Mouse (Mus musculus) bone marrow macrophage, adult 2 months (primary cell): ENCODE data around the gene 1700016C15Rik. TPM values are rescaled to one million over a fixed set of nuclear protein-coding genes. Genes with fewer than 3 reads are reported as not detected.
A peak's percentile ranks its signal among the peaks of the same experiment; 100 is the strongest.

Experiments used
- H3K27ac ChIP-seq: 2 replicates; pipeline ENCODE4 v1.5.1; 2012; ENCODE audit warnings: low read depth, low read length; ENCODE audit not compliant: insufficient read depth
- H3K4me1 ChIP-seq: 2 replicates; pipeline ENCODE4 v1.6.1; 2012; ENCODE audit warnings: low read length; ENCODE audit not compliant: control insufficient read depth, insufficient read depth
- H3K4me3 ChIP-seq: 2 replicates; pipeline ENCODE4 v1.5.1; 2012; ENCODE audit warnings: mild to moderate bottlenecking, low read length, moderate library complexity; ENCODE audit not compliant: insufficient read depth
- CTCF ChIP-seq: IDR thresholded peaks from 2 replicates; pipeline ENCODE4 v1.5.1; 2012; ENCODE audit warnings: low read depth, mild to moderate bottlenecking, low read length, moderate library complexity
- POLR2A ChIP-seq: IDR thresholded peaks from 2 replicates; pipeline ENCODE4 v1.6.1; 2012; ENCODE audit warnings: mild to moderate bottlenecking, low read depth, low read length, borderline replicate concordance
- polyA plus RNA-seq: library from polyadenylated mRNA; stranded (reverse); fragments of >200 nt; gene quantifications from 2 replicates; pipeline ENCODE4 v1.2.4, GENCODE M21; 2012; ENCODE audit not compliant: missing spikeins, insufficient read depth, insufficient read length

Gene 1700016C15Rik
- polyA plus RNA-seq, 1 experiment, result not detected

GRCm38 (mm10) chr1:177742119-177742518, 12.5 kb downstream of the 1700016C15Rik start:
- H3K4me1 ChIP-seq, result peaks cover 10% of the 10 kb centered on the region
- H3K27ac ChIP-seq, result no peak overlapping the region
- TF ChIP-seq CTCF (no peak), POLR2A (no peak)
- no peak overlapping the region for H3K4me3 ChIP-seq

GRCm38 (mm10) chr1:177744521-177745325, 15.1 kb downstream of the 1700016C15Rik start:
- H3K4me3 ChIP-seq, result no peak overlapping the region
- H3K27ac ChIP-seq, result no peak overlapping the region
- H3K4me1 ChIP-seq, result peaks cover 10% of the 10 kb centered on the region
- TF ChIP-seq POLR2A (no peak), CTCF (no peak)

GRCm38 (mm10) chr1:177747869-177748540, 18.4 kb downstream of the 1700016C15Rik start:
- TF ChIP-seq POLR2A (no peak), CTCF (no peak)
- H3K27ac ChIP-seq, result no peak overlapping the region
- peaks cover 6% of the 10 kb centered on the region for H3K4me1 ChIP-seq
- H3K4me3 ChIP-seq, result no peak overlapping the region

- no peak overlapping the region for H3K27ac ChIP-seq
- TF ChIP-seq POLR2A, result no peak
- no peaks in the 10 kb centered on the region for H3K4me1 ChIP-seq
- no peak overlapping the region for H3K4me3 ChIP-seq
Measured at GRCm38 (mm10) chr1:177753496-177753895, 23.9 kb downstream of the 1700016C15Rik start.

GRCm38 (mm10) chr1:177757249-177757648, 27.6 kb downstream of the 1700016C15Rik start:
- H3K4me3 ChIP-seq, result no peak overlapping the region
- TF ChIP-seq POLR2A (no peak), CTCF (no peak)
- H3K27ac ChIP-seq, result no peak overlapping the region
- H3K4me1 ChIP-seq, result no peaks in the 10 kb centered on the region

GRCm38 (mm10) chr1:177768931-177769330, 39.3 kb downstream of the 1700016C15Rik start:
- TF ChIP-seq CTCF (no peak), POLR2A (no peak)
- no peaks in the 10 kb centered on the region for H3K4me1 ChIP-seq

GRCm38 (mm10) chr1:177777397-177777796, 47.8 kb downstream of the 1700016C15Rik start:
- H3K4me3 ChIP-seq, result no peak overlapping the region
- no peaks in the 10 kb centered on the region for H3K4me1 ChIP-seq
- TF ChIP-seq CTCF, result no peak

More at GRCm38 (mm10) chr1:177768931-177769330, 39.3 kb downstream of the 1700016C15Rik start:
- no peak overlapping the region for H3K27ac ChIP-seq
- no peak overlapping the region for H3K4me3 ChIP-seq

GRCm38 (mm10) chr1:177792835-177793234, 63.2 kb downstream of the 1700016C15Rik start:
- no peak overlapping the region for H3K4me3 ChIP-seq

More at GRCm38 (mm10) chr1:177777397-177777796, 47.8 kb downstream of the 1700016C15Rik start:
- H3K27ac ChIP-seq, result no peak overlapping the region

GRCm38 (mm10) chr1:177794866-177795265, 65.3 kb downstream of the 1700016C15Rik start:
- Histone ChIP-seq H3K4me3 (peak overlapping the region; percentile 99), H3K4me1 (peaks cover 19% of the 10 kb centered on the region), H3K27ac (peak overlapping the region; percentile 9)
- no peak for TF ChIP-seq CTCF

More at GRCm38 (mm10) chr1:177792835-177793234, 63.2 kb downstream of the 1700016C15Rik start:
- TF ChIP-seq CTCF, result no peak
- TF ChIP-seq POLR2A, result no peak
- H3K4me1 ChIP-seq, result peaks cover 12% of the 10 kb centered on the region
- H3K27ac ChIP-seq, result no peak overlapping the region
